In the genomic region with DNA sequence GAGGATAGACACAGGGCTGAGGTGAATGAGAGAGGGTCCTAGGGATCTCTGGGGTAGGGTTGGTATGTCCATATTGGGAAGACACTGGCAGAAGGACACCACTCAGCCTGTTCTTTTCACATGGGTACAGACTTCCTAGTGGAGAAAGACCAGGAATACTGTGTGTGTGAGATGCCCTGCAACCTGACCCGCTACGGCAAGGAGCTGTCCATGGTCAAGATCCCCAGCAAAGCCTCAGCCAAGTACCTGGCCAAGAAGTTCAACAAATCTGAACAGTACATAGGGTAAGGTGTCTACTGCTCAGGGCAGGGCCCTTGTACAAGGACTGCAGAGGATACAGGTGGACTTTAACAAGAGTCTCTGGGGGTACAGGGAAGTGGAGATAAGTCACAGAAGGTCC, we compare ENCODE assay signal across 22 mouse cellular contexts. TPM values are rescaled to one million over a fixed set of nuclear protein-coding genes. Genes with fewer than 3 reads are reported as not detected.
DNase-seq lines count a peak whose midpoint lies in the region; ATAC-seq and TF ChIP-seq lines count a peak whose summit lies in the region.
"Had no signal": no experiment of that assay in that cellular context is flagged by ENCODE, and none has a peak within 500 bp of the region (broad histone marks: within the 10 kb centered on the region; RNA-seq: fewer than 3 reads in every experiment).

No protein-coding gene starts in this region.

- no peak overlapping the region for H3K9ac ChIP-seq in kidney, postnatal 0 days (ENCODE audit: low read depth, low read length)
- no peak overlapping the region for H3K9ac ChIP-seq in MEL (ENCODE audit: control insufficient read depth, low read depth, low read length, poor library complexity, severe bottlenecking)
- no peak overlapping the region for H3K9ac ChIP-seq in stomach, postnatal 0 days (ENCODE audit: low read length)
- no peak overlapping the region for H3K9ac ChIP-seq in forebrain, embryonic 15.5 days (replicated peaks)
- H3K9ac ChIP-seq: embryonic facial prominence, embryonic 12.5 days; hindbrain, embryonic 13.5 days had no signal

- no peak for TF ChIP-seq RAD21 in MEL (IDR thresholded peaks at IDR 0.05; ENCODE audit: low read depth, low read length)

- no peak for ATAC-seq in kidney, postnatal 0 days (replicated peaks; ENCODE audit: low FRiP score, low read depth)
- no peak for ATAC-seq in stomach, postnatal 0 days (ENCODE audit: low FRiP score, low TSS enrichment)
- no peak for ATAC-seq in forebrain, embryonic 15.5 days (replicated peaks)
- ATAC-seq: forebrain, embryonic 16.5 days; hindbrain, postnatal 0 days had no signal

- H3K79me2 ChIP-seq in MEL (ENCODE audit: control insufficient read depth, insufficient read depth, low read length, poor library complexity) = peaks cover 4% of the 10 kb centered on the region; the same call in 1 of the 2 replicates

- H3K4me3 ChIP-seq in kidney, postnatal 0 days (replicated peaks; ENCODE audit: low read depth, low read length) = no peak overlapping the region
- no peak overlapping the region for H3K4me3 ChIP-seq in MEL (ENCODE audit: control insufficient read depth in 1 of 2, insufficient read depth in 1 of 2, low read depth in 2 of 2, low read length in 2 of 2)
- H3K4me3 ChIP-seq in embryonic facial prominence, embryonic 10.5 days = no peak overlapping the region
- no peak overlapping the region for H3K4me3 ChIP-seq in stomach, postnatal 0 days (ENCODE audit: low read depth, low read length)
- H3K4me3 ChIP-seq in forebrain, embryonic 15.5 days = no peak overlapping the region
- H3K4me3 ChIP-seq: embryonic facial prominence, embryonic 12.5 days; heart, embryonic 10.5 days; hindbrain, embryonic 13.5 days had no signal

- no peak for TF ChIP-seq POLR2A in MEL (IDR thresholded peaks at IDR 0.05; ENCODE audit: control insufficient read depth in 1 of 2, insufficient read depth in 1 of 2, low read depth in 1 of 2, low read length in 2 of 2, poor library complexity in 1 of 2)

- 5% methylated on average over 2 of the region's 2 CpGs for whole genome bisulfite sequencing in kidney, postnatal 0 days
- 31% methylated on average over 2 of the region's 2 CpGs for WGBS in embryonic facial prominence, embryonic 10.5 days
- 14% methylated on average over 2 of the region's 2 CpGs for WGBS in stomach, postnatal 0 days
- WGBS in forebrain, embryonic 15.5 days = 33% methylated on average over 2 of the region's 2 CpGs

- H3K36me3 ChIP-seq in kidney, postnatal 0 days (ENCODE audit: insufficient read depth, low read length) = no peaks in the 10 kb centered on the region
- peaks cover 0 to 10% of the 10 kb centered on the region in 2 experiments; a peak in 1 of 4 replicates for H3K36me3 ChIP-seq in MEL (ENCODE audit: control insufficient read depth in 1 of 2, insufficient read depth in 2 of 2, low read length in 2 of 2)
- no peaks in the 10 kb centered on the region for H3K36me3 ChIP-seq in embryonic facial prominence, embryonic 10.5 days (replicated peaks)
- no peaks in the 10 kb centered on the region for H3K36me3 ChIP-seq in stomach, postnatal 0 days (ENCODE audit: control insufficient read depth, insufficient read depth, low read length)
- peaks cover 28% of the 10 kb centered on the region; the same call in 1 of the 2 replicates for H3K36me3 ChIP-seq in forebrain, embryonic 15.5 days
- H3K36me3 ChIP-seq: embryonic facial prominence, embryonic 12.5 days; heart, embryonic 10.5 days had no signal

- no peak for TF ChIP-seq EP300 in MEL (IDR thresholded peaks at IDR 0.05; ENCODE audit: low read depth in 1 of 2, low read length in 2 of 2)
- no peak for TF ChIP-seq EP300 in stomach, postnatal 0 days (optimal IDR thresholded peaks at IDR 0.05)

- H3K9me3 ChIP-seq in kidney, postnatal 0 days (replicated peaks; ENCODE audit: low read length) = no peaks in the 10 kb centered on the region
- no peaks in the 10 kb centered on the region for H3K9me3 ChIP-seq in MEL (replicated peaks; ENCODE audit: insufficient read depth, low read length)
- H3K9me3 ChIP-seq in embryonic facial prominence, embryonic 10.5 days = no peaks in the 10 kb centered on the region
- no peaks in the 10 kb centered on the region for H3K9me3 ChIP-seq in stomach, postnatal 0 days (ENCODE audit: control insufficient read depth, low read length)
- H3K9me3 ChIP-seq in forebrain, embryonic 15.5 days = no peaks in the 10 kb centered on the region
- H3K9me3 ChIP-seq: embryonic facial prominence, embryonic 12.5 days; heart, embryonic 10.5 days; hindbrain, embryonic 13.5 days had no signal

- TF ChIP-seq CTCF in kidney, postnatal 0 days (IDR thresholded peaks at IDR 0.05; ENCODE audit: low read depth) = no peak
- no peak for TF ChIP-seq CTCF in MEL (IDR thresholded peaks at IDR 0.05 in 2 of 3, conservative IDR thresholded peaks at IDR 0.05 in 1 of 3; ENCODE audit: control insufficient read depth in 1 of 3, insufficient read depth in 1 of 3, low read depth in 2 of 3, low read length in 3 of 3, poor library complexity in 1 of 3, severe bottlenecking in 1 of 3)
- no peak for TF ChIP-seq CTCF in stomach, postnatal 0 days (IDR thresholded peaks at IDR 0.05; ENCODE audit: low read depth)

- peaks cover 12% of the 10 kb centered on the region; the same call in 1 of the 2 replicates for H3K4me1 ChIP-seq in kidney, postnatal 0 days (replicated peaks; ENCODE audit: insufficient read depth, low read length)
- H3K4me1 ChIP-seq in MEL (ENCODE audit: control insufficient read depth in 1 of 2, insufficient read depth in 2 of 2, low read length in 2 of 2) = peaks cover 0 to 22% of the 10 kb centered on the region in 2 experiments; a peak in 2 of 4 replicates
- H3K4me1 ChIP-seq in embryonic facial prominence, embryonic 10.5 days = peaks cover 23% of the 10 kb centered on the region
- no peaks in the 10 kb centered on the region for H3K4me1 ChIP-seq in stomach, postnatal 0 days (replicated peaks; ENCODE audit: control insufficient read depth, insufficient read depth)
- H3K4me1 ChIP-seq in forebrain, embryonic 15.5 days = 0 out of 2 replicates have a peak, but pooled peaks cover 8% of the 10 kb centered on the region
- H3K4me1 ChIP-seq: embryonic facial prominence, embryonic 12.5 days had no signal

- no peak overlapping the region for H3K27ac ChIP-seq in kidney, postnatal 0 days
- no peak overlapping the region for H3K27ac ChIP-seq in MEL (ENCODE audit: control insufficient read depth, low read depth, low read length)
- H3K27ac ChIP-seq in embryonic facial prominence, embryonic 10.5 days (replicated peaks) = no peak overlapping the region
- H3K27ac ChIP-seq in stomach, postnatal 0 days (replicated peaks) = no peak overlapping the region
- no peak overlapping the region for H3K27ac ChIP-seq in forebrain, embryonic 15.5 days (replicated peaks)
- H3K27ac ChIP-seq: embryonic facial prominence, embryonic 12.5 days; heart, embryonic 10.5 days; hindbrain, embryonic 13.5 days; hindbrain, postnatal 0 days had no signal

- no peaks in the 10 kb centered on the region for H3K27me3 ChIP-seq in kidney, postnatal 0 days (ENCODE audit: insufficient read depth, low read length)
- H3K27me3 ChIP-seq in MEL (ENCODE audit: control insufficient read depth in 1 of 2, insufficient read depth in 2 of 2, low read length in 2 of 2) = peaks cover 11 to 12% of the 10 kb centered on the region in 2 experiments; a peak in 3 of 4 replicates
- peaks cover 50% of the 10 kb centered on the region for H3K27me3 ChIP-seq in embryonic facial prominence, embryonic 10.5 days (replicated peaks; ENCODE audit: low read depth, poor library complexity, severe bottlenecking)
- H3K27me3 ChIP-seq in stomach, postnatal 0 days (ENCODE audit: control insufficient read depth, insufficient read depth, low read length) = no peaks in the 10 kb centered on the region
- H3K27me3 ChIP-seq in forebrain, embryonic 15.5 days = no peaks in the 10 kb centered on the region
- H3K27me3 ChIP-seq: hindbrain, embryonic 13.5 days had no signal

- peak; percentile 46 for DNase-seq in kidney, postnatal 0 days (ENCODE audit: low spot score)
- DNase-seq in kidney, adult 9 months = no peak
- DNase-seq in MEL (ENCODE audit: low read depth, low spot score) = peak; percentile 21
- peak; percentile 56 for DNase-seq in embryonic facial prominence, embryonic 10.5 days (ENCODE audit: low spot score)
- peak; percentile 40 for DNase-seq in stomach, postnatal 0 days (ENCODE audit: low spot score)
- DNase-seq: adrenal gland, postnatal 14 days; cerebellum, adult 11-12 months; cerebellum, adult 9-10 months; gastrocnemius, postnatal 36 days; heart, adult 18-20 months; heart, postnatal 10 days had no signal

- no peak overlapping the region for H3K4me2 ChIP-seq in kidney, postnatal 0 days (ENCODE audit: low read length)
- H3K4me2 ChIP-seq in stomach, postnatal 0 days (replicated peaks; ENCODE audit: low read depth) = no peak overlapping the region
- no peak overlapping the region for H3K4me2 ChIP-seq in forebrain, embryonic 15.5 days (replicated peaks)
- H3K4me2 ChIP-seq: embryonic facial prominence, embryonic 12.5 days; hindbrain, embryonic 13.5 days had no signal

RNA-seq across cellular contexts. Expression of gene Smarcd1, which starts 4.6 kb away (rescaled TPM):
- 44.2 and 46.5 TPM in 2 replicates for polyA plus RNA-seq in kidney, postnatal 0 days (2015; fragmentation: Nextera tagmentation; extraction: Ambion mirVana)
- 19.5 and 20.1 TPM in 2 replicates for total RNA-seq in MEL (2012; rRNA removed)
- polyA plus RNA-seq in MEL (2012; ENCODE audit: insufficient read depth in 1 of 2, insufficient read length in 2 of 2, low read depth in 1 of 2, low replicate concordance in 2 of 2, missing spikeins in 1 of 2) = 100 to 1,000 TPM in 1 of 2 experiments, 10 to 100 TPM in 1; 72.5 to 247 TPM
- polyA plus RNA-seq in embryonic facial prominence, embryonic 10.5 days (2016; fragmentation: Nextera tagmentation; extraction: Ambion mirVana) = 83.3 and 89.1 TPM in 2 replicates
- polyA plus RNA-seq in stomach, postnatal 0 days (2015; fragmentation: Nextera tagmentation; extraction: Ambion mirVana) = 10.9 and 11.6 TPM in 2 replicates
- 121 and 124 TPM in 2 replicates for polyA plus RNA-seq in forebrain, embryonic 15.5 days (2015; fragmentation: Nextera tagmentation; extraction: Ambion mirVana)

RNA-seq across cellular contexts. Expression of gene Gm17349, which starts 8.0 kb away (rescaled TPM):
- polyA plus RNA-seq in kidney, postnatal 0 days (2015; fragmentation: Nextera tagmentation; extraction: Ambion mirVana) = not detected in 2 replicates
- 1.7 and 2.1 TPM in 2 replicates for total RNA-seq in MEL (2012; rRNA removed)
- polyA plus RNA-seq in MEL (2012; ENCODE audit: insufficient read depth in 1 of 2, insufficient read length in 2 of 2, low read depth in 1 of 2, low replicate concordance in 2 of 2, missing spikeins in 1 of 2) = not detected
- polyA plus RNA-seq in embryonic facial prominence, embryonic 10.5 days (2016; fragmentation: Nextera tagmentation; extraction: Ambion mirVana) = not detected in 2 replicates
- 1.0 and 2.5 TPM in 2 replicates for polyA plus RNA-seq in stomach, postnatal 0 days (2015; fragmentation: Nextera tagmentation; extraction: Ambion mirVana)
- not detected in 2 replicates for polyA plus RNA-seq in forebrain, embryonic 15.5 days (2015; fragmentation: Nextera tagmentation; extraction: Ambion mirVana)
- total RNA-seq: hematopoietic stem cell, adult 5-6 weeks; hindbrain, postnatal 0 days had no signal
- polyA plus RNA-seq: embryonic facial prominence, embryonic 12.5 days; forebrain, embryonic 11.5 days; forebrain, embryonic 16.5 days; heart, embryonic 10.5 days; heart, embryonic 14.5 days; hindbrain, embryonic 13.5 days; hindbrain, postnatal 0 days; intestine, embryonic 14.5 days had no signal

RNA-seq across cellular contexts. Expression of gene Gpd1, which starts 20.0 kb away (rescaled TPM):
- 46.1 and 54.1 TPM in 2 replicates for polyA plus RNA-seq in kidney, postnatal 0 days (2015; fragmentation: Nextera tagmentation; extraction: Ambion mirVana)
- total RNA-seq in MEL (2012; rRNA removed) = 0.13 and 0.23 TPM in 2 replicates
- under 1 TPM in 1 of 2 experiments, not detected in 1; 0.52 TPM for polyA plus RNA-seq in MEL (2012; ENCODE audit: insufficient read depth in 1 of 2, insufficient read length in 2 of 2, low read depth in 1 of 2, low replicate concordance in 2 of 2, missing spikeins in 1 of 2)
- polyA plus RNA-seq in embryonic facial prominence, embryonic 10.5 days (2016; fragmentation: Nextera tagmentation; extraction: Ambion mirVana) = 0.42 and 0.55 TPM in 2 replicates
- polyA plus RNA-seq in stomach, postnatal 0 days (2015; fragmentation: Nextera tagmentation; extraction: Ambion mirVana) = 6.8 and 7.9 TPM in 2 replicates
- polyA plus RNA-seq in forebrain, embryonic 15.5 days (2015; fragmentation: Nextera tagmentation; extraction: Ambion mirVana) = 1.9 and 2.6 TPM in 2 replicates

RNA-seq across cellular contexts. Expression of gene Asic1, which starts 27.1 kb away (rescaled TPM):
- 1.1 and 1.5 TPM in 2 replicates for polyA plus RNA-seq in kidney, postnatal 0 days (2015; fragmentation: Nextera tagmentation; extraction: Ambion mirVana)
- total RNA-seq in MEL (2012; rRNA removed) = 0.08 TPM in 1 of 2 replicates, not detected in the other
- 1 to 10 TPM in 1 of 2 experiments, not detected in 1; 1.0 TPM for polyA plus RNA-seq in MEL (2012; ENCODE audit: insufficient read depth in 1 of 2, insufficient read length in 2 of 2, low read depth in 1 of 2, low replicate concordance in 2 of 2, missing spikeins in 1 of 2)
- polyA plus RNA-seq in embryonic facial prominence, embryonic 10.5 days (2016; fragmentation: Nextera tagmentation; extraction: Ambion mirVana) = 3.2 and 4.9 TPM in 2 replicates
- 1.0 and 1.2 TPM in 2 replicates for polyA plus RNA-seq in stomach, postnatal 0 days (2015; fragmentation: Nextera tagmentation; extraction: Ambion mirVana)
- polyA plus RNA-seq in forebrain, embryonic 15.5 days (2015; fragmentation: Nextera tagmentation; extraction: Ambion mirVana) = 26.0 and 30.4 TPM in 2 replicates
- total RNA-seq: gastrocnemius, adult 8-10 months; hematopoietic stem cell, adult 5-6 weeks had no signal

RNA-seq across cellular contexts. Expression of gene Cox14, which starts 28.1 kb away (rescaled TPM):
- 279 and 297 TPM in 2 replicates for polyA plus RNA-seq in kidney, postnatal 0 days (2015; fragmentation: Nextera tagmentation; extraction: Ambion mirVana)
- 117 and 125 TPM in 2 replicates for total RNA-seq in MEL (2012; rRNA removed)
- 100 to 1,000 TPM in 1 of 2 experiments, not detected in 1; 113 TPM for polyA plus RNA-seq in MEL (2012; ENCODE audit: insufficient read depth in 1 of 2, insufficient read length in 2 of 2, low read depth in 1 of 2, low replicate concordance in 2 of 2, missing spikeins in 1 of 2)
- polyA plus RNA-seq in embryonic facial prominence, embryonic 10.5 days (2016; fragmentation: Nextera tagmentation; extraction: Ambion mirVana) = 129 and 131 TPM in 2 replicates
- polyA plus RNA-seq in stomach, postnatal 0 days (2015; fragmentation: Nextera tagmentation; extraction: Ambion mirVana) = 199 and 206 TPM in 2 replicates
- 175 and 190 TPM in 2 replicates for polyA plus RNA-seq in forebrain, embryonic 15.5 days (2015; fragmentation: Nextera tagmentation; extraction: Ambion mirVana)
